26 mouse cellular contexts compared by ENCODE assay signal in the genomic region with DNA sequence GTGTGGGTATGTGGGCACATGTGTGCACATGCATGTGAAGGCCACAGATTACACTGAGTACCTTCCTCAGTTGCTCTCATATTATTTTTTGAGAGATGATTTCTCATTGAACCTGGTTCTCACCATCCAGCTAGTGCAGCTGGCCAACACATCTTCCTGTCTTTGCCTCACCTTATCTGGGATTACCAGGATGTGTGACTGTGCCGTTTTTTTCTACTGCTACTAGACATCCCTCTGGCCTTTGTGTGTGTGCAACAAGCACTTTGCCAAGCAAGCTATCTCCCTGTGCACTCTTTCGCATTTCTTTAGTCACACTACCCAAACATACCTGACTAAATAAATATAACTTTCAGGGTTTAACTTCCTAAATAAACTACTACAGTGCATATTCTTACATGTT.
"Had no signal": no experiment of that assay in that cellular context is flagged by ENCODE, and none has a peak within 500 bp of the region (broad histone marks: within the 10 kb centered on the region; RNA-seq: fewer than 3 reads in every experiment).

No protein-coding gene starts in this region.

- H3K4me3 ChIP-seq: gastrocnemius, adult 2 months; heart, adult 2 months; heart, embryonic 13.5 days; heart, embryonic 15.5 days; hindbrain, embryonic 13.5 days; hindbrain, embryonic 15.5 days; kidney, embryonic 15.5 days; limb, embryonic 13.5 days; limb, embryonic 15.5 days; liver, embryonic 12.5 days had no signal

- H3K27me3 ChIP-seq: heart, embryonic 13.5 days; heart, embryonic 15.5 days; hindbrain, embryonic 13.5 days; hindbrain, embryonic 15.5 days; kidney, embryonic 15.5 days; limb, embryonic 13.5 days; limb, embryonic 15.5 days; liver, embryonic 12.5 days had no signal

- H3K9me3 ChIP-seq: heart, embryonic 13.5 days; heart, embryonic 15.5 days; hindbrain, embryonic 13.5 days; hindbrain, embryonic 15.5 days; kidney, embryonic 15.5 days; limb, embryonic 13.5 days; limb, embryonic 15.5 days; liver, embryonic 12.5 days had no signal

- ATAC-seq: hindbrain, postnatal 0 days; intestine, embryonic 16.5 days; liver, embryonic 12.5 days had no signal

- H3K9ac ChIP-seq: heart, embryonic 13.5 days; heart, embryonic 15.5 days; hindbrain, embryonic 13.5 days; hindbrain, embryonic 15.5 days; kidney, embryonic 15.5 days; limb, embryonic 13.5 days; limb, embryonic 15.5 days; liver, embryonic 12.5 days had no signal

- H3K4me1 ChIP-seq: kidney, embryonic 15.5 days had no signal

- H3K36me3 ChIP-seq: heart, embryonic 15.5 days; hindbrain, embryonic 15.5 days; limb, embryonic 13.5 days; limb, embryonic 15.5 days had no signal

- H3K27ac ChIP-seq: gastrocnemius, adult 2 months; heart, adult 2 months; heart, embryonic 13.5 days; heart, embryonic 15.5 days; hindbrain, embryonic 13.5 days; hindbrain, embryonic 15.5 days; hindbrain, postnatal 0 days; kidney, embryonic 15.5 days; kidney, postnatal 0 days; limb, embryonic 13.5 days; limb, embryonic 15.5 days; liver, embryonic 12.5 days had no signal

- DNase-seq: gastrocnemius, adult 2 months; gastrocnemius, postnatal 10 days; gastrocnemius, postnatal 36 days; heart, adult 11 months; heart, adult 2 months; heart, postnatal 14 days; heart, postnatal 36 days; kidney, adult 11 months; kidney, adult 2 months; kidney, adult 9 months; kidney, postnatal 14 days; kidney, postnatal 36 days; layer of hippocampus, adult 9-11 months; layer of hippocampus, postnatal 36 days; left cerebral cortex, postnatal 4 days had no signal
